Mouse (Mus musculus) liver, postnatal 0 days (tissue): ENCODE results near the gene Usp24.

Experiments
- CTCF ChIP-seq: sonication (generic); IDR thresholded peaks from 2 replicates; pipeline ENCODE4 v1.5.1; 2016; ENCODE audit warnings: antibody characterized with exemption, low read depth
- EP300 ChIP-seq: IDR thresholded peaks from 2 replicates; pipeline ENCODE4 v1.6.1; 2016; ENCODE audit warnings: antibody characterized with exemption, low read depth, mild to moderate bottlenecking

- TF ChIP-seq CTCF (no peak), EP300 (no peak)
Observed at GRCm38 (mm10) chr4:106301346-106301745, 14.7 kb upstream of the Usp24 start.
